Mouse (Mus musculus) limb, embryonic 10.5 days (tissue): ENCODE measurements around the gene Ina. TPM values are rescaled to one million over a fixed set of nuclear protein-coding genes. Genes with fewer than 3 reads are reported as not detected.
"Not testable (repeated sequence)": the region's sequence is repeated elsewhere in the genome, so short reads cannot be mapped to it uniquely, and the experiment has no call there.

Experiments
- DNase-seq: peaks from one replicate; pipeline ENCODE4 v3.0.0-alpha.2; 2017; ENCODE audit warnings: low spot score
- H3K27ac ChIP-seq: fragments of 300-500 bp; sonication (generic); 2 replicates; pipeline ENCODE4 v1.5.1; 2016; ENCODE audit warnings: mild to moderate bottlenecking
- H3K27me3 ChIP-seq: fragments of 300-500 bp; sonication (generic); 2 replicates; pipeline ENCODE4 v1.6.1; 2016; ENCODE audit warnings: low read depth, mild to moderate bottlenecking; ENCODE audit not compliant: poor library complexity, severe bottlenecking
- H3K36me3 ChIP-seq: fragments of 300-500 bp; sonication (generic); 2 replicates; pipeline ENCODE4 v1.6.1; 2016; ENCODE audit warnings: mild to moderate bottlenecking, moderate library complexity
- H3K4me1 ChIP-seq: fragments of 300-500 bp; sonication (generic); 2 replicates; pipeline ENCODE4 v1.6.1; 2016
- H3K4me3 ChIP-seq: fragments of 300-500 bp; sonication (generic); 2 replicates; pipeline ENCODE4 v1.5.1; 2016; ENCODE audit warnings: mild to moderate bottlenecking, moderate library complexity
- H3K9me3 ChIP-seq: fragments of 300-500 bp; sonication (generic); replicated peaks from 2 replicates; pipeline ENCODE4 v1.6.1; 2016; ENCODE audit warnings: mild to moderate bottlenecking
- WGBS: fragments of 180-500 bp; shearing (Covaris S2); methylation state at CpG from one replicate; pipeline ENCODE4 v1.1.7; 2016; 5-methylcytosine and 5-hydroxymethylcytosine counted together
- polyA plus RNA-seq: library from polyadenylated mRNA; unstranded; fragments of >200 nt; fragmentation: Nextera tagmentation; extraction: Ambion mirVana; gene quantifications from 2 replicates; pipeline ENCODE4 v1.2.1, GENCODE M21; 2016

The Ina gene
- polyA plus RNA-seq, 1 experiment from 2014 or later, result 0.11 TPM

DNA sequence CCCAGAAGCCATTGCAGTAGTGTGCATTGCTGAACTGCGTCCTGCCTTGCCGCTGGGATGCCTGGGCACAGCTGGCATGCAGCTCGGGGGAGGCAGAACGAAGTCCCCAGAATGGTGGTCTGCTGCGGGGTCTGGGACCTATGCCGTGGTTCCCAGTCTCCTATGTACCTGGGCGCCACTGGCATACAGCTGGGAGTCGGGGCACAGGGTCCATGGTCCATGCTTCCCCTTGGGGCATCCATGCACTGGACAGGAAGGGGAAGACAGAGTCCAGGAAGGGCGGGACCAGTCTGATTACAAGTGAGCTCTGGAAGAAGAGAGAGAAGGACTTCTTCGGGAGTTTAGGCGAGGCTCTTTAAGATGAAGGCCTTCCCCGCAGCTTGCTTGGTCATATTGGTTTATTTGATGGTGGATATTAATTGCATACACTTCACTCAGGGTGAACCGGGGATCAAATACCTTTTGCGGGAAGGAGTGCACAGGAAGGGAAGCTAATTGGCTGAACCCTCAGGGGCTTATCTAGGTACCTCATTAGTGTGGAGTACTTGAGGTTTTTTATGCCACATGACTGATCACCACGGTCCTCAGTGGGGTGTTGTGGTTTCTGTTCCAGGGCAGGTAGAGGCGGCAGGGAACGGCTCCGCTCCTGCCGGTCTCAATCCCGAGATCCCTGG, 24.9 kb upstream of the Ina start:
- no peak overlapping the region for H3K27ac ChIP-seq
- DNase-seq, result no peak
- peaks cover 13% of the 10 kb centered on the region for H3K4me1 ChIP-seq
- no peaks in the 10 kb centered on the region for H3K27me3 ChIP-seq
- H3K9me3 ChIP-seq, result no peaks in the 10 kb centered on the region
- H3K4me3 ChIP-seq, result no peak overlapping the region
- no peaks in the 10 kb centered on the region for H3K36me3 ChIP-seq
- WGBS, result 79% methylated on average over 20 of the region's 20 CpGs

DNA sequence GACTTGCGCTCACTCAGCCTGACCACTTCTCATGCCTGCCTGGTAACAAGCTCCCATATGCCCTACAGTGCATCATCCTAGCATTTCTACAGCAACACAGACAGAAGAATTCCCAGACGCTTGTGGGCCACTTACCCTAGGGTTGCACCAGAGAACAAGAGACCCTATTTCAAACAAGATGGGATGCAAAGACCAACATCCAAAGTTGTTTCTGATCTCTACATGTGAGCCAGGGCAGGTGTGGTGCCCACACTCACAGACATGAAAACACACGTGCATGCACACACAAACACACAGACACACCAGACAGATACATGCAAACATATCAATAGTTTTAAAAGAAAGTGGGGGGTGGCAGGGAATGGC, 24.4 kb upstream of the Ina start:
- no peaks in the 10 kb centered on the region for H3K36me3 ChIP-seq
- H3K27ac ChIP-seq, result no peak overlapping the region
- WGBS, result 86% methylated on average over 3 of the region's 3 CpGs
- H3K27me3 ChIP-seq, result no peaks in the 10 kb centered on the region
- no peak overlapping the region for H3K4me3 ChIP-seq
- H3K9me3 ChIP-seq, result no peaks in the 10 kb centered on the region
- no peak for DNase-seq
- H3K4me1 ChIP-seq, result peaks cover 10% of the 10 kb centered on the region

DNA sequence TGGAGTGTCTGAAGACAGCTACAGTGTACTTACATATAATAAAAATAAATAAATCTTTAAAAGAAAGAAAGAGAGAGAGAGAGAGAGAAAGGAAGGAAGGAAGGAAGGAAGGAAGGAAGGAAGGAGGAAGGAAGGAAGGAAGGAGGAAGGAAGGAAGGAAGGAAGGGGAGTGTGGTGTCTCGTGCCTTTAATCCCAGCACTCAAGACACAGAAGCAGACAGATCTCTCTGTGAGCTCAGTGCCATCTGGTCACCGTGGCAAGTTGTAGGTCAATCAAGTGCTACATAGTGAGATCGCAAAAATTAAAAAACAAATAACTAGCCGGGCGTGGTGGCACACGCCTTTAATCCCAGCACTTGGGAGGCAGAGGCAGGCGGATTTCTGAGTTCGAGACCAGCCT, 23.9 kb upstream of the Ina start:
- WGBS, result 83% methylated on average over 8 of the region's 8 CpGs
- not testable (repeated sequence) for H3K4me3 ChIP-seq, H3K9me3 ChIP-seq, DNase-seq, H3K36me3 ChIP-seq, H3K4me1 ChIP-seq, H3K27ac ChIP-seq, H3K27me3 ChIP-seq

DNA sequence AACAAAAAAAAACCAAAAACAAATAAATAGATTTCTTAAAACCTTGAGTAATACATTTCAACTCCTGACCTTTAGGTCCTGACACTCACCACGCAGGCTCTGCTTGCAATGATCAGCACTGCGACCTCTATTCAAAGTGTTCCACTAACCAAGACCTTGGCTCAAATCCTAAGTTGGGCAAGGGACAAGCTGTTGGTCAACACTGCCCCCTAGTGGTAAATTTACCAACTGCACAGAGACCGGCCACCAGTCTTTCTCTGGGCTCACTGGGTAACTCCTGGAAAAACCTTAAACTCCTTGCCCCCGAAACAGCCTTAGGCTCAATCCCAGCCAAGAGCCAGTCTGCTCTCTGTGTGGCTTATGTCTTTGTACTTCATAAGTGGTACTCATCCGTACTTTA, 23.4 kb upstream of the Ina start:
- Histone ChIP-seq H3K9me3 (no peaks in the 10 kb centered on the region), H3K27me3 (no peaks in the 10 kb centered on the region), H3K36me3 (no peaks in the 10 kb centered on the region), H3K27ac (no peak overlapping the region), H3K4me3 (no peak overlapping the region), H3K4me1 (peaks cover 10% of the 10 kb centered on the region)
- peak; percentile 90 for DNase-seq
- 22% methylated on average over 5 of the region's 5 CpGs for WGBS

DNA sequence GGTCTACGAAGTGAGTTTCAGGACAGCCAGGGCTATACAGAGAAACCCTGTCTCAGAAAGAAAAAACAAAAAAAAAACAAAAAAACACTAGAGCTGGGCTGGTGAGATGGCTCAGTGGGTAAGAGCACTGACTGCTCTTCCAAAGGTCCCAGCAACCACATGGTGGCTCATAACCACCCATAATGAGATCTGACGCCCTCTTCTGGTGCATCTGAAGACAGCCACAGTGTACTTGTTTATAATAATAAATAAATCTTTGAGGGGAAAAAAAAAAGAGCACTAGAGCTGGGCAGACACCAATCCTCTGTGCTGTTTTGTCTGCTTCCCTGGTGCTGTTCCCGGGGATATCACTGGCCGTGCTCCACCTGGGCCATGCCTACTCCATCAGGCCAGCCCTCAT, 22.2 kb upstream of the Ina start:
- not testable (repeated sequence) for H3K36me3 ChIP-seq, H3K27me3 ChIP-seq, H3K4me1 ChIP-seq, DNase-seq, H3K27ac ChIP-seq, H3K9me3 ChIP-seq, H3K4me3 ChIP-seq
- WGBS, result 78% methylated on average over 4 of the region's 4 CpGs

DNA sequence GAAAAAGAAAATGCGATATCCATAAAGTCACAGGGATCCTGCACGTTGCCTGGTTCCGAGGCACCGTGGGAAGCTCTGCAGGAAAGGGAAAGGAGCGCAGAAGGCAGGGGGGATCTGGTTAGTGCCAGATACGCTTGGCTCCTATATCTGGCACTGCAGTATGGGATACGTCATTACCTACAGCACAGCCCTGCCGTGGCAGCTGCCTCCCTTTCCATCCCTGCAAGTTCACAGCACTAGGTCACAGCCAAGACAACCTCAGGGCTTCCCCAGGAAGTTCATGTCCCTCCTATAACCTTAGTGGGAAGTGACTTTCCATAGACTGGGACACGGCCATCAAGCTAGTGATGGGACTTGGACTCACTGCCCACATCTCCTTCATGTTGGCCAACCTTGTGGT, 18.4 kb upstream of the Ina start:
- DNase-seq, result no peak
- no peaks in the 10 kb centered on the region for H3K27me3 ChIP-seq
- 89% methylated on average over 9 of the region's 9 CpGs for WGBS
- H3K27ac ChIP-seq, result no peak overlapping the region
- no peak overlapping the region for H3K4me3 ChIP-seq
- no peaks in the 10 kb centered on the region for H3K4me1 ChIP-seq
- no peaks in the 10 kb centered on the region for H3K9me3 ChIP-seq
- no peaks in the 10 kb centered on the region for H3K36me3 ChIP-seq

DNA sequence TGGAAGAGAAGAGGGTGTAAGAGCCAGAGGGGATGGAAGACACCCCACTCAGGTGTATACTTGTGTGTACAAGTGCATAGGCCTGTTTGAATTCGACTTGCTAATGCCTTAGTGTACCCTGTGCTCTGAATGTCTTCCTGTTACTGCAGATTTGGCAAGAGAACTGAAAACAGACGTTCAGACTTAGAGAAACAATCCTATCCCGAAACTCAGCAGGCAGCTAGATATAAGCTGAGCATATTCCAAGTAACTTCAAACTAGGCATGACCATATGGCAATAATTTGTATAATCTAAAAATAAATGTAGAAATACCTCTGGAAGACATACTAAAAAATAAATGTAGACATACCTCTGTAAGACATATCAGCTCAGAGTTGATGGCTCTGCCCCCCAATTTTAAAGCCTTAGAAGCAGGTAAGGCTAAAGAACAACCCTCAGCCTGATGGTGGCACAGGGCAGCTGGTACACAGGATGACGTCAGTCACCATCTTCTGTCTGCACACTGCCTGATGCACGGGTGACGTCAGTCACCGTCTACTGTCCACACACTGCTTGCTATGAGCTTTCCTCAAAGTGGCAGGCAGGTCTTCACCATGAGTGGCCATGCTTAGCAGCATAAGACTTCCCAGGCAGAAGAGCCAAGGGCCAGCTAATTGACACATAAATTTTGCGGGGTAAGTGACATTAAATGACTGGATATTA, 16.2 kb upstream of the Ina start:
- Histone ChIP-seq H3K4me1 (no peaks in the 10 kb centered on the region), H3K27me3 (no peaks in the 10 kb centered on the region), H3K4me3 (no peak overlapping the region), H3K9me3 (no peaks in the 10 kb centered on the region), H3K36me3 (no peaks in the 10 kb centered on the region), H3K27ac (no peak overlapping the region)
- WGBS, result 90% methylated on average over 8 of the region's 8 CpGs
- no peak for DNase-seq

DNA sequence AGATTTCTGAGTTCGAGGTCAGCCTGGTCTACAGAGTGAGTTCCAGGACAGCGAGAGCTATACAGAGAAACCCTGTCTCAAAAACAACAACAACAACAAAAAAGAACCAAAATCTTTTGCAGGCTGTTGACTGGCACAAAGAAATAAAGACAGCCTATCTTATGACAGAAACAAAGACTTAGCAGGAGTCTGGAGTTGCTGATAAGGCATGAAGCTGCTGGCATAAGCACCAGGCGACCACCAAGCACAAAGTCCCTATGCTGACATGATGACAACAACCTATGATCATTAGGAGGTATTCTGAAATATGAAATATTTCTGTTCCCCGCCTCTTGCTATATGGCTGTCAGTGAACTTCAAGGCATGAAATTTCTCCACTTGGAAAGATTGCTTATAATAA, 15.5 kb upstream of the Ina start:
- H3K4me1 ChIP-seq, result no peaks in the 10 kb centered on the region
- H3K9me3 ChIP-seq, result no peaks in the 10 kb centered on the region
- H3K4me3 ChIP-seq, result no peak overlapping the region
- DNase-seq, result no peak
- H3K27me3 ChIP-seq, result no peaks in the 10 kb centered on the region
- WGBS, result 85% methylated on average over 4 of the region's 4 CpGs
- H3K36me3 ChIP-seq, result no peaks in the 10 kb centered on the region
- H3K27ac ChIP-seq, result no peak overlapping the region

DNA sequence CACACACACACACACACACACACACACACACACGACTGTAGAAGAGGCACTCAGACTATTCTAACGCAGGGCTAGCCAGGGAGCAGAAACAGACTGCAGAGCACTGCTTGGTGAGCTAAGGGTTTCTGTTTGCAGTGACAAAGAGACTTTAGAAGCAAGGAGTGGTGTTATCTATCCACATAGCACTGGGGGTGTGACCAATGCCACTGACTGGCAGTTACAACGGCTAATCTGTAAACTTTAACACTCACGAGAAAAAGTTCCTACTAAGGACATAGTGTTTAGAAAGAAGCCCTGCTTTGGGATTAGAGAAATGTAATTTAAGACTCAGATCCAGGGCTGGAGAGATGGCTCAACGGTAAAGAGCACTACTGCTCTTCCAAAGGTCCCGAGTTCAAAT, 14.7 kb upstream of the Ina start:
- no peak overlapping the region for H3K4me3 ChIP-seq
- H3K9me3 ChIP-seq, result no peaks in the 10 kb centered on the region
- H3K4me1 ChIP-seq, result no peaks in the 10 kb centered on the region
- H3K27ac ChIP-seq, result no peak overlapping the region
- no peak for DNase-seq
- H3K27me3 ChIP-seq, result no peaks in the 10 kb centered on the region
- no peaks in the 10 kb centered on the region for H3K36me3 ChIP-seq
- WGBS, result 90% methylated on average over 6 of the region's 6 CpGs

DNA sequence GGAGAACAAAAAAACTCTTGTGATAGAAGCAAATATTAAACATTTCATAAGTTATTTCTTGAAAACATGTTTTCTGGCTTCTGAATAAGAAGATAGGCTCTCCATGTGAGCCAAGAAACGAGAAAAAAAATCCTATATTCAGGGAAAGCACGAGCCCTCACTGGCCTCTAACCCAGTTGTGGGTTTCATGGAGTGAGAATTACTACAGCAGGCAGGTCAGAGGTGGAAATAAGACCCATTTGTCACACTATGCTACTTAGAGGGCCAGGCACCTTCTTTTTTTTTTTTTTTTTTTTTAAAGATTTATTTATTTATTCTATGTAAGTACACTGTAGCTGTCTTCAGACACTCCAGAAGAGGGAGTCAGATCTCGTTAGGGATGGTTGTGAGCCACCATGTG, 14.1 kb upstream of the Ina start:
- H3K4me1 ChIP-seq, DNase-seq, H3K27me3 ChIP-seq, H3K4me3 ChIP-seq, H3K9me3 ChIP-seq, H3K36me3 ChIP-seq, H3K27ac ChIP-seq: not testable (repeated sequence)
- WGBS, result 86% methylated on average over 3 of the region's 3 CpGs

DNA sequence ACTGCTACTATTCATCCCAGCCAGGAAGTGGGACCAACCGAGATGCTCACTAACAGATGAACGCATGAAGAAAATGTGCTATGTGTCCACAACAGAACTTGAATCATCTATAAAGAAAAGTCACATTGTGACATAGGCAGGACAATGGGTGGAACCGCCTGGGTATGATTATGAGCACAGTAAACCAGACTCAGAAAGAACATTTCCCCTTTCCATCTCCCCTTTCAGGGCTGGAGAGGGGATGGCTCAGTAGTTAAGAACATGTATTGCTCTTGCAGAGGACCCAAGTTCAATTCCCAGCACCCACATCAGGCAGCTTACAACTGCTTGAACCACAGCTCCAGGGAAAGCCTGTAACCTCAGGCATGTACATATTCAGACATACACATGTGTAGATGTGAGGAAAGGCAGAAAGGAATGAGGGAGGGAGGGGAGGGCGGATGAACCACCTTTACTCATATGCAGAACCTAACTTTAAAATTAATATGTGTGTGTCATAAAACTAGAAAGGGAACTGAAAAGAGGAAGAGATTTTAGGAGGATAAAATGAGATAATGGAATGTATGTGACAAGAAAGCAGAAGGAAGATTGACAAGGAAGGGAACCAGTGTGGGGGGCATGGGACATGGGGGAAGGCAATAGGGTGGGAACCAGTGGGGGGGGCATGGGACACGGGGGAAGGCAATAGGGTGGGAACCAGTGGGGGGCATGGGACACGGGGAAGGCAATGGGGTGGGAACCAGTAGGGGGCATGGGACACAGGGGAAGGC, 10.6 kb upstream of the Ina start:
- 76% methylated on average over 6 of the region's 6 CpGs for WGBS
- no peaks in the 10 kb centered on the region for H3K9me3 ChIP-seq
- no peaks in the 10 kb centered on the region for H3K36me3 ChIP-seq
- no peak overlapping the region for H3K4me3 ChIP-seq
- no peaks in the 10 kb centered on the region for H3K4me1 ChIP-seq
- DNase-seq, result no peak
- no peaks in the 10 kb centered on the region for H3K27me3 ChIP-seq
- no peak overlapping the region for H3K27ac ChIP-seq

DNA sequence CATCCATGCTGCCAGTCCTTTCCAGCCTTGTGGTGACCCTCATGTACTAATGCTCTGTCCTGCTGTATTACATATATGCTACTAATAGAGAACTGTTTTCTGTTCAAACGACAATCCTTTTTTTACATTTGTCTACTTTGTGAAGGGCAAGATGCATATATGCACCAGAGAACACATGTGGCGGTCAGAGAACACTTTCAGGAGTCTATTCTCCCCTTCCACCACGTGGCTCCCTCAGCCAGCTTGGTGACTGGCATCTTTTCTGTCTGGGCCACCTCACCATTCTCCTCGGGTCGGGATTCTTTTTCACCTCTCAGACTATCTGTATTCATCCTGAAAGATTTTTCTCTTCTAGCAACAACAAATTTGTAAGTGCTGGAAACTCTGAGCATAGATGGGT, 8.6 kb upstream of the Ina start:
- no peak overlapping the region for H3K4me3 ChIP-seq
- H3K9me3 ChIP-seq, result no peaks in the 10 kb centered on the region
- no peak for DNase-seq
- H3K27me3 ChIP-seq, result no peaks in the 10 kb centered on the region
- no peak overlapping the region for H3K27ac ChIP-seq
- 60% methylated on average over 5 of the region's 5 CpGs for WGBS
- no peaks in the 10 kb centered on the region for H3K36me3 ChIP-seq
- no peaks in the 10 kb centered on the region for H3K4me1 ChIP-seq

DNA sequence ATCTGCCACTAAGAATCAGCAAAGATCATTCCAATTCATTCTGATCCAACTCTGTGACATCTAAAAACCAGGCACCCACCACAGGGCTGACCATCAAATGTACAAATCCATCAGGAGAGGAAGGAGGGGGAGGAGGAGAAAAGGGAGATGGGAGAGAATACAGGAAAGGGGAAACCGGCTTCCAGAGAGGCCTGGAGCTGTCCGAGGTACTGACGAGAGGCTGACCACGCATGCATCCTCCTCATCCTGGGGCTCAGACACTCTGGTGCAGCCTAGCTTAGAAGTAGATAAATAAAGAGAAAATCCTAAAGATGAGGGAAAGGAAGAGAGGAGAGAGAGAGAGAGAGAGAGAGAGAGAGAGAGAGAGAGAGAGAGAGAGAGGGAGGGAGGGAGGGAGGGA, 8.2 kb upstream of the Ina start:
- H3K36me3 ChIP-seq, result no peaks in the 10 kb centered on the region
- no peak overlapping the region for H3K27ac ChIP-seq
- H3K4me3 ChIP-seq, result no peak overlapping the region
- 1% methylated on average over 4 of the region's 4 CpGs for WGBS
- H3K27me3 ChIP-seq, result peaks cover 2% of the 10 kb centered on the region; the same call in 1 of the 2 replicates
- H3K9me3 ChIP-seq, result no peaks in the 10 kb centered on the region
- DNase-seq, result peak; percentile 83
- no peaks in the 10 kb centered on the region for H3K4me1 ChIP-seq
